Mouse (Mus musculus) stomach, embryonic 15.5 days (tissue): ENCODE measurements around the gene Atpif1. TPM values are rescaled to one million over a fixed set of nuclear protein-coding genes. Genes with fewer than 3 reads are reported as not detected.
A peak's percentile ranks its signal among the peaks of the same experiment; 100 is the strongest.

Source experiments
- ATAC-seq: fragments of 200-750 bp; cut with Nextera tagmentation; 2 replicates; pipeline ENCODE4 v1.8.0; 2017; ENCODE audit warnings: low read depth, moderate number of reproducible peaks, moderate TSS enrichment; ENCODE audit not compliant: insufficient read depth, low FRiP score
- H3K27ac ChIP-seq: fragments of 300-500 bp; sonication (generic); 2 replicates; pipeline ENCODE4 v1.5.1; 2015; ENCODE audit warnings: mild to moderate bottlenecking, inconsistent platforms
- H3K27me3 ChIP-seq: fragments of 300-500 bp; sonication (generic); replicated peaks from 2 replicates; pipeline ENCODE4 v1.6.1; 2015; ENCODE audit warnings: inconsistent platforms
- H3K36me3 ChIP-seq: fragments of 300-500 bp; sonication (generic); 2 replicates; pipeline ENCODE4 v1.6.1; 2015; ENCODE audit warnings: inconsistent platforms
- H3K4me1 ChIP-seq: fragments of 300-500 bp; sonication (generic); 2 replicates; pipeline ENCODE4 v1.6.1; 2015; ENCODE audit warnings: inconsistent platforms
- H3K4me2 ChIP-seq: fragments of 300-500 bp; sonication (generic); 2 replicates; pipeline ENCODE4 v1.6.1; 2015; ENCODE audit warnings: mild to moderate bottlenecking, inconsistent platforms
- H3K4me3 ChIP-seq: fragments of 300-500 bp; sonication (generic); replicated peaks from 2 replicates; pipeline ENCODE4 v1.5.1; 2015; ENCODE audit warnings: inconsistent platforms
- H3K9ac ChIP-seq: fragments of 300-500 bp; sonication (generic); 2 replicates; pipeline ENCODE4 v1.6.1; 2015; ENCODE audit warnings: inconsistent platforms
- H3K9me3 ChIP-seq: fragments of 300-500 bp; sonication (generic); 2 replicates; pipeline ENCODE4 v1.6.1; 2016; ENCODE audit warnings: inconsistent platforms
- WGBS: fragments of 180-500 bp; shearing (Covaris S2); methylation state at CpG from one replicate; pipeline ENCODE4 v1.1.7; 2015; 5-methylcytosine and 5-hydroxymethylcytosine counted together
- polyA plus RNA-seq: library from polyadenylated mRNA; unstranded; fragments of >200 nt; fragmentation: Nextera tagmentation; extraction: Ambion mirVana; gene quantifications from 2 replicates; pipeline ENCODE4 v1.2.1, GENCODE M21; 2015

The Atpif1 gene
- polyA plus RNA-seq, 1 experiment from 2014 or later: 1,340 TPM

- no peak overlapping the region for H3K27ac ChIP-seq
- H3K4me3 ChIP-seq: no peak overlapping the region
- H3K27me3 ChIP-seq: no peaks in the 10 kb centered on the region
- H3K4me1 ChIP-seq: peaks cover 8% of the 10 kb centered on the region; the same call in 1 of the 2 replicates
- 85% methylated on average over 6 of the region's 6 CpGs for WGBS
- H3K4me2 ChIP-seq: no peak overlapping the region
- no peaks in the 10 kb centered on the region for H3K36me3 ChIP-seq
- no peaks in the 10 kb centered on the region for H3K9me3 ChIP-seq
- no peak overlapping the region for H3K9ac ChIP-seq
- ATAC-seq: no peak
These were observed 27.2 kb downstream of the Atpif1 start for GRCm38 (mm10) chr4:132506250-132506649.

DNA sequence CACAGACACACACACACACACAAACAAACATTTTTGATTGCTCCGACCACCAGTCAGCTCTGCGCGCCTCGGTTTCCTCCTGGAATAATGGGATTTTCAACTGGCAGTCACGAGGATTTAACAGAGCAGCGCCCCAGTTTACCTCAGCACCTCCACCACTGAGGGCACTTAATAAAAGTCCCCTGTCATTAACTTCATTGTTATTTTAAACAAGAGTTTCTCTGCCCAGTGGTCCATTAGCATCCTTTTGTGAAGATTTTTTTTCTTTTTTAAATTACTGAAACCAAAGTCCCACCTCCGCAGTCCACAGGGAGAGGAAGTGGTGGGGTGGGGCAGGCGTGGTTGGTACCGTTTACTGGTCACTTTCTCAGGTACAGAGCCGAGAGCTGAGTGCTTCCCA, 27.7 kb downstream of the Atpif1 start:
- no peak for ATAC-seq
- Histone ChIP-seq H3K4me1 (peaks cover 8% of the 10 kb centered on the region; the same call in 1 of the 2 replicates), H3K9ac (no peak overlapping the region), H3K36me3 (no peaks in the 10 kb centered on the region), H3K27ac (no peak overlapping the region), H3K27me3 (no peaks in the 10 kb centered on the region), H3K4me2 (no peak overlapping the region), H3K9me3 (no peaks in the 10 kb centered on the region), H3K4me3 (no peak overlapping the region)
- WGBS: 55% methylated on average over 10 of the region's 10 CpGs

DNA sequence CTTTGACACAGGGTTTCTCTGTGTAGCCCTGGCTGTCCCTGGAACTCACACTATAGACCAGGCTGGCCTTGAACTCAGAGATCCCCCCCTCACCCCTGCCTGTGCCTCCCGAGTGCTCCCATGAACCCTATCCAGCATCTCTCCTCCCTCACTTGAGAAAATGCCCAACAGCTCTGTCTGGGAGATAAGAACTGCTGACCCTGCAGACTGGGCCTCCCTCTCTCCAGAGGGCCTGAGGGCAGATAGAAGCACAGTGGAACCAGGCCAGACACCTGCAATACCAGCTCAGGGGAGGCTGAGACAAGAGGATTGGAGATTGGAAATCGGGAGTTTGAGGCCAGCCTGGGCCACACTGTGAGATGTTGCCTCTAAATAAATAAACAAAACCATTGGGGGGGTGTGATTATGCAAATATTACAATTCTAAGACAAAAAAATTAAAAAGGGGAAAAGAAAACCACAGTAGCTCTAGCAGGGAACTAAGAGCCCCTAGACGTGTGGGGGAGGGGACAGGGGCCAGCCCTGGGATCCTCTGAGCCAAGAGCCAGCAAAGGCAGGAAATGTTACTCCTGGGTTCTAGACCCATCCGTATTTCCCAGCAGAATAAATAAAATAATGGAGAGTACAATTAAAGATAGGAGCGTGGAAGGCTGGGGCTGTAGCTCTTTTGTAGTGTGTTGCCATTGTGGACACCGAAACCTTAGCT, 28.3 kb downstream of the Atpif1 start:
- no peak for ATAC-seq
- Histone ChIP-seq H3K9me3 (no peaks in the 10 kb centered on the region), H3K36me3 (no peaks in the 10 kb centered on the region), H3K27me3 (no peaks in the 10 kb centered on the region), H3K4me2 (no peak overlapping the region), H3K4me1 (peaks cover 8% of the 10 kb centered on the region; the same call in 1 of the 2 replicates), H3K4me3 (no peak overlapping the region), H3K27ac (no peak overlapping the region), H3K9ac (no peak overlapping the region)
- WGBS: 62% methylated on average over 6 of the region's 6 CpGs

DNA sequence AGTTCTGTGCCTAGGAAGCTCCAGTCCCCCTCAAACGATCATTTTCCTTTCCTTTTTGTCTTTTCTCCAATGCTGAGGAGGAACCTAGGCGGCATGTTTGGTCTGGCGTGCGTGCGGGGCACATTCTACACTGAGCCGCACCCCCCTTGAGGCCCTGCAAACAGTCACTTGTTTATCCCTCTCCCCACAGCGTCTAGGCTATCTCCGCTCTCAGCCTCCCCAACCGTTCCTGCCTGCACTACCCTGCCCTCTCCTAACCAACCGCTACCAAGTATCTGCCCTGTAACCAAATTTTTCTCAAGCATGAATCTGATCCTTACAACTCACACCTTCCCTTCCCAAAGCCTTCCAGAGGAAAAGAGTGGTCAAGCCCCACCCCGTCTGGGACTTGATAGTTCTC, 30.1 kb downstream of the Atpif1 start:
- no peaks in the 10 kb centered on the region for H3K9me3 ChIP-seq
- WGBS: 58% methylated on average over 11 of the region's 11 CpGs
- H3K9ac ChIP-seq: no peak overlapping the region
- peak; percentile 30; the same call in 1 of the 2 replicates for ATAC-seq
- H3K4me1 ChIP-seq: peaks cover 8% of the 10 kb centered on the region; the same call in 1 of the 2 replicates
- H3K4me2 ChIP-seq: no peak overlapping the region
- H3K4me3 ChIP-seq: no peak overlapping the region
- no peaks in the 10 kb centered on the region for H3K27me3 ChIP-seq
- no peak overlapping the region for H3K27ac ChIP-seq
- H3K36me3 ChIP-seq: no peaks in the 10 kb centered on the region

GRCm38 (mm10) chr4:132501639-132502038, 31.8 kb downstream of the Atpif1 start:
- Histone ChIP-seq H3K27ac (no peak overlapping the region), H3K4me2 (no peak overlapping the region), H3K4me3 (no peak overlapping the region), H3K27me3 (no peaks in the 10 kb centered on the region), H3K9me3 (no peaks in the 10 kb centered on the region), H3K9ac (no peak overlapping the region), H3K4me1 (0 out of 2 replicates have a peak, but pooled peaks cover 4% of the 10 kb centered on the region), H3K36me3 (peaks cover 7% of the 10 kb centered on the region; the same call in 1 of the 2 replicates)
- 92% methylated on average over 6 of the region's 6 CpGs for WGBS
- no peak for ATAC-seq

- Histone ChIP-seq H3K9me3 (no peaks in the 10 kb centered on the region), H3K27ac (no peak overlapping the region), H3K4me2 (no peak overlapping the region), H3K4me3 (no peak overlapping the region), H3K36me3 (peaks cover 21% of the 10 kb centered on the region), H3K4me1 (no peaks in the 10 kb centered on the region; the same call in 1 of the 2 replicates), H3K9ac (no peak overlapping the region), H3K27me3 (no peaks in the 10 kb centered on the region)
- ATAC-seq: no peak
- 85% methylated on average over 20 of the region's 20 CpGs for WGBS
These were observed 39.1 kb downstream of the Atpif1 start for GRCm38 (mm10) chr4:132494271-132494918.

GRCm38 (mm10) chr4:132492178-132493060, 41.0 kb downstream of the Atpif1 start:
- H3K36me3 ChIP-seq: peaks cover 21% of the 10 kb centered on the region

GRCm38 (mm10) chr4:132491748-132492147, 41.7 kb downstream of the Atpif1 start:
- Histone ChIP-seq H3K4me2 (no peak overlapping the region), H3K4me3 (no peak overlapping the region), H3K9ac (no peak overlapping the region), H3K9me3 (no peaks in the 10 kb centered on the region), H3K27me3 (no peaks in the 10 kb centered on the region), H3K4me1 (no peaks in the 10 kb centered on the region; the same call in 1 of the 2 replicates), H3K36me3 (peaks cover 16% of the 10 kb centered on the region), H3K27ac (no peak overlapping the region)
- WGBS: 78% methylated on average over 6 of the region's 6 CpGs
- ATAC-seq: peak; percentile 31; the same call in 1 of the 2 replicates

More at GRCm38 (mm10) chr4:132492178-132493060, 41.0 kb downstream of the Atpif1 start:
- H3K9ac ChIP-seq: no peak overlapping the region
- no peak overlapping the region for H3K4me3 ChIP-seq
- no peak for ATAC-seq
- no peak overlapping the region for H3K27ac ChIP-seq
- 59% methylated on average over 10 of the region's 10 CpGs for WGBS
- no peaks in the 10 kb centered on the region for H3K27me3 ChIP-seq
- H3K9me3 ChIP-seq: no peaks in the 10 kb centered on the region
- no peak overlapping the region for H3K4me2 ChIP-seq
- no peaks in the 10 kb centered on the region; the same call in 1 of the 2 replicates for H3K4me1 ChIP-seq

DNA sequence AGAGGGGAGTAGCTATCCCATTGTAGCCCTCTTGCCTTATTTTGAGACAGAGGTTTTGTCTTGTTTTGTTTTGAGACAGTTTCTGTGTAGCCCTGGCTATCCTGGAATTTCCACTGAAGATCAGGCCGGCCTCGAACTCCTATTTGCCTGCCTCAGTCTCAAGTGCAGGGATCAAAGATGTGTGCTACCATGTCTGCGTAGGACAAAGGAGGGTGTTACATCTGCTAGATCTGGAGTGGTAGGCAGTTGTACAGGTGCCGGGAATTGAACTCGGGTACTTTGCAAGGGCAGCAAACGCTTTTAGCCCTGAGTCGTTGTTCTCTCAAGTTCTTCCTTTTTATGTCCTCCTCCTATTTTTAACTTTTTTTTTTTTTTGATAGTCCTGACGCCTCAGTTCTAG, 42.4 kb downstream of the Atpif1 start:
- Histone ChIP-seq H3K4me2 (no peak overlapping the region), H3K27ac (no peak overlapping the region), H3K4me1 (no peaks in the 10 kb centered on the region; the same call in 1 of the 2 replicates), H3K9ac (no peak overlapping the region), H3K36me3 (peaks cover 14% of the 10 kb centered on the region), H3K4me3 (no peak overlapping the region), H3K27me3 (no peaks in the 10 kb centered on the region), H3K9me3 (no peaks in the 10 kb centered on the region)
- no peak for ATAC-seq
- WGBS: 89% methylated on average over 8 of the region's 8 CpGs

GRCm38 (mm10) chr4:132490273-132491010, 43.0 kb downstream of the Atpif1 start:
- Histone ChIP-seq H3K27me3 (no peaks in the 10 kb centered on the region), H3K27ac (no peak overlapping the region), H3K4me3 (no peak overlapping the region), H3K9ac (no peak overlapping the region), H3K4me2 (no peak overlapping the region), H3K9me3 (no peaks in the 10 kb centered on the region), H3K36me3 (peaks cover 10% of the 10 kb centered on the region), H3K4me1 (no peaks in the 10 kb centered on the region; the same call in 1 of the 2 replicates)
- 85% methylated on average over 15 of the region's 15 CpGs for WGBS
- no peak for ATAC-seq

DNA sequence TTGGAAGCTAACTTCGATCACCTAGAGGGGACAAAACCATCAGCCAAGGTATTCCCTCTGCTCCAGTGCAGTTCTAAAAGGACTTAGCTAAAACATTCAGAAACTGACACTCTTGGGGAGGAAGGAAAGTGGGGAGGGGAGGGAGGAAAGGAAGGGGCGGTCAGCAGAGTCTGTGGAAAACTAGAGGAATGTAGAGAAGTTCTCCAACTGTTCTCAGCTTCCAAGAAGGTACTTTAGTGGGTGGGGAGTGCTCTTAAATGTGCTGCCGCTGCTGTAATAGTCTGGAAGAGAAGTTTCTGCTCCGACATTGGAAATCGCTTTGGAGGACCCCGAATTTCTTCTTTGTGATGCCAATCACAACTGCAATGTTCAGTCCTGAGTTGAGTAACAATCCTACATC, 44.5 kb downstream of the Atpif1 start:
- no peaks in the 10 kb centered on the region; the same call in 1 of the 2 replicates for H3K4me1 ChIP-seq
- no peak for ATAC-seq
- no peak overlapping the region for H3K9ac ChIP-seq
- WGBS: 69% methylated on average over 6 of the region's 6 CpGs
- H3K4me3 ChIP-seq: no peak overlapping the region
- no peak overlapping the region for H3K27ac ChIP-seq
- H3K36me3 ChIP-seq: peaks cover 9% of the 10 kb centered on the region
- H3K9me3 ChIP-seq: no peaks in the 10 kb centered on the region
- H3K27me3 ChIP-seq: no peaks in the 10 kb centered on the region
- H3K4me2 ChIP-seq: no peak overlapping the region
